Mouse (Mus musculus): Measurements from ENCODE around the gene Cd180.

- TF ChIP-seq POLR2A (IDR thresholded peaks at IDR 0.05; ENCODE audit: insufficient read depth, low read depth, low read length), result no peak
- TF ChIP-seq CTCF (IDR thresholded peaks at IDR 0.05; ENCODE audit: insufficient read depth, low read depth, low read length), result no peak
These were observed 76.8 kb downstream of the Cd180 start for GRCm38 (mm10) chr13:102770194-102770593.
